Mouse (Mus musculus) E14TG2a.4 (cell line): ENCODE data around the gene Syk.

Experiments used
- CTCF ChIP-seq: conservative IDR thresholded peaks from 2 replicates; pipeline ENCODE4 v1.5.1; 2014; ENCODE audit warnings: low read length
- NANOG ChIP-seq: IDR thresholded peaks from 2 replicates; pipeline ENCODE4 v1.6.1; 2014; ENCODE audit warnings: borderline replicate concordance, low read length, mixed read lengths
- POU5F1 ChIP-seq: IDR thresholded peaks from 2 replicates; pipeline ENCODE4 v1.6.1; 2014; ENCODE audit warnings: low read length, borderline replicate concordance

- no peak for TF ChIP-seq CTCF
- no peak for TF ChIP-seq NANOG
- no peak for TF ChIP-seq POU5F1
Observed at GRCm38 (mm10) chr13:52602752-52603151, 19.8 kb downstream of the Syk start.
